Mouse (Mus musculus) central nervous system, embryonic 11.5 days (tissue): ENCODE measurements around the gene Sv2b. TPM values are rescaled to one million over a fixed set of nuclear protein-coding genes. Genes with fewer than 3 reads are reported as not detected.

ENCODE experiments used
- polyA plus RNA-seq: library from polyadenylated mRNA; depleted of rRNA; stranded (reverse); fragments of >200 nt; gene quantifications from 2 replicates; pipeline ENCODE4 v1.2.3, GENCODE M21; 2012; rRNA removed

The Sv2b gene
- polyA plus RNA-seq: 0.89 and 1.3 TPM in 2 replicates

DNA sequence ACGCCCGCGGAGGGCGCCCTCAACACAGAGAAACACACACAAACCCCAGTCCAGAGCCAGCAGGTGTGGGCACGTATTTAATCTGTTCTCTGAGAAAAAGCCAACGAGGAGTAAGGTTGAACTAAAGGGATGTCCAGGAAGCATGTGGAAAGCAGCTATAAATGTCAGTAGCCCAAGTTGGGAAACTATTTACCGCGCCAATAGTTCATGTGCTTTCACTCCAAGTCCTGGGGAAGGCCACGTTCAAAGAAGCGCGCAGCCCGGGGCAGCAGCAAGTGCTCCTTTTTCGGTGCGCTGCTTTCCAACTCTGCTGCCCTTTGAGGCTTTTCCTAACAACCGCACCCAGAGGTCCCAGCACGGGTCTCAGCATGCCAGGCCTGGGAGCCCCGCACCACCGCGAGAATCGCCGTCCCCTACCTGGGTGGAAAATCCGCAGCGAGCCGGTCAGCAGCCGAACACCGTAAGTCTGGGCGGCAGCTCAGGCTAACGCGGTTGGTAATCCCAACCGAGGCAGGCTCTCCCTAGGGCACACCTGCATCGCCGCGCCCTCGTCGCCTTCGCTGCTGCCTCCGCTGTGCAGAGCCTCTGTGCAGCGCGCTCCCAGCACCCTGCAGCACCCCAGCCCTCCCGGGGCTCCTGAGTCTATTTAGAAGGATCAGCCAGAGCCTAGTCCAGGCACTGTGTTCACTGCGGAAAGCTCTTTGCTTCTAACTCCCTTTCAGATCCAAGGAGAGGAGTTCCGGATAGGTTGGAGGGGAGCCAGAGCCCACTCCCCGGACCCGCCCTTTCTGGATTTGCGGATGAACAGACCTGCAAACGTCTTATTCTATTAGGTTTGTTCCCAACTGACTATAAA is at the start of gene Sv2b:
Gene Sv2b (minus strand): TSS at position 806 of the 856 bp plus-strand sequence.

Other genes starting within 250 kb of the Sv2b start
- 14.1 and 15.5 TPM in 2 replicates for gene Akap13, start 146.3 kb upstream of the Sv2b start, polyA plus RNA-seq